Mouse (Mus musculus): ENCODE measurements around the gene Vangl1. TPM values are rescaled to one million over a fixed set of nuclear protein-coding genes. Genes with fewer than 3 reads are reported as not detected.

Vangl1 gene
- polyA plus RNA-seq, 1 experiment = 9.7 TPM

- H3K4me1 ChIP-seq (replicated peaks; ENCODE audit: control insufficient read depth, insufficient read depth, low read length) = no peaks in the 10 kb centered on the region
Observed at GRCm38 (mm10) chr3:102143536-102143935, 61.0 kb downstream of the Vangl1 start.

DNA sequence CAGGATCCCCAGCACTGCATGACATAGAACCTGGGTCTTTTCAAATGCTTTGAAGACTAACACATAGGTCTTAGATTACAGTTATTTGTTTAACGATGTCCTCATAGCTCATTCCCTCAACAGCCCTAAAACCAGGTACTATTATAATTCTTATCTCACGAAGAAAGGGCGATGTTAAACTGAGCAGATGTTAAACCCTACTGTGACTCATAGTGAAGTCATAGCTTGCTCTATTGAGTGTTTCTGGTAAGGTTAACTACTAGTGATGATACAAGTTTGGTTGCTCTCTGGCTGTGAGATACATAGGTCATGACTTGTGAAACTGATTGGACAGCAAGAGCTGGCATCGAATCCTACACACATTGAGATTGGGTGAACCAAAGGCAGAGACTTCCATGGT is 61.5 kb downstream of the Vangl1 start:
- TF ChIP-seq POLR2A (IDR thresholded peaks at IDR 0.05; ENCODE audit: control insufficient read depth, extremely low read depth, insufficient read depth, low read length, poor library complexity) (no peak), CTCF (IDR thresholded peaks at IDR 0.05; ENCODE audit: borderline replicate concordance, control insufficient read depth, extremely low read depth, insufficient read depth, low read length, poor library complexity) (no peak)
- Histone ChIP-seq H3K27ac (ENCODE audit: control insufficient read depth, insufficient read depth, low read length) (no peak overlapping the region), H3K27me3 (ENCODE audit: control insufficient read depth, insufficient read depth, low read length) (no peaks in the 10 kb centered on the region), H3K36me3 (ENCODE audit: control insufficient read depth, insufficient read depth, low read length) (no peaks in the 10 kb centered on the region), H3K4me3 (ENCODE audit: control insufficient read depth, insufficient read depth, low read length) (no peak overlapping the region), H3K4me1 (replicated peaks; ENCODE audit: control insufficient read depth, insufficient read depth, low read length) (no peaks in the 10 kb centered on the region; the same call in 1 of the 2 replicates)
- 97% methylated on average over 4 of the region's 4 CpGs for WGBS
- no peak for DNase-seq

More at GRCm38 (mm10) chr3:102143536-102143935, 61.0 kb downstream of the Vangl1 start:
- H3K36me3 ChIP-seq (ENCODE audit: control insufficient read depth, insufficient read depth, low read length) = no peaks in the 10 kb centered on the region
- no peak overlapping the region for H3K27ac ChIP-seq (ENCODE audit: control insufficient read depth, insufficient read depth, low read length)
- no peak for TF ChIP-seq POLR2A (IDR thresholded peaks at IDR 0.05; ENCODE audit: control insufficient read depth, extremely low read depth, insufficient read depth, low read length, poor library complexity)
- TF ChIP-seq CTCF (IDR thresholded peaks at IDR 0.05; ENCODE audit: borderline replicate concordance, control insufficient read depth, extremely low read depth, insufficient read depth, low read length, poor library complexity) = no peak
- WGBS = 92% methylated on average over 3 of the region's 3 CpGs
- H3K27me3 ChIP-seq (ENCODE audit: control insufficient read depth, insufficient read depth, low read length) = no peaks in the 10 kb centered on the region
- DNase-seq = no peak
- no peak overlapping the region for H3K4me3 ChIP-seq (ENCODE audit: control insufficient read depth, insufficient read depth, low read length)

DNA sequence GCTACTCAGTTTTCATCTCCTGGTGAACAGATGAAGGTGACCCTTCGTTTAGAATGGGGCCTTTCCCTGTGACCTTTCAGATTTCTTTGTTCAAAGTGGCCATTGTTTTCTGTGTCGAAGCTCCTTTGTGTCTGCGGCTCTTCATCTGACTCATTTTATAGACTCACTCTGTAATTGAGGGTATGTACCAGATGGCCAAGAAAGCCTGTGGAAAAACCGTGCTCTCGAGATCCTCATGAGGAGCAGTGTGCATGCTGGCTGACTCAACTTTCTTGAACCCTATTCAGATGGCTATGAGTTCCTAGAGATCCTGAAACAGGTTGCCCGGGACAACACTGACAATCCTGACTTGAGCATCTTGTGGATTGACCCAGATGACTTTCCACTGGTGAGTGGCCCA is 62.6 kb downstream of the Vangl1 start:
- 76% methylated on average over 6 of the region's 6 CpGs for WGBS
- TF ChIP-seq CTCF (IDR thresholded peaks at IDR 0.05; ENCODE audit: borderline replicate concordance, control insufficient read depth, extremely low read depth, insufficient read depth, low read length, poor library complexity) (no peak), POLR2A (IDR thresholded peaks at IDR 0.05; ENCODE audit: control insufficient read depth, extremely low read depth, insufficient read depth, low read length, poor library complexity) (no peak)
- no peaks in the 10 kb centered on the region; the same call in 1 of the 2 replicates for H3K4me1 ChIP-seq (replicated peaks; ENCODE audit: control insufficient read depth, insufficient read depth, low read length)
- no peak for DNase-seq
- H3K36me3 ChIP-seq (ENCODE audit: control insufficient read depth, insufficient read depth, low read length) = no peaks in the 10 kb centered on the region
- no peaks in the 10 kb centered on the region for H3K27me3 ChIP-seq (ENCODE audit: control insufficient read depth, insufficient read depth, low read length)
- H3K4me3 ChIP-seq (ENCODE audit: control insufficient read depth, insufficient read depth, low read length) = no peak overlapping the region
- no peak overlapping the region for H3K27ac ChIP-seq (ENCODE audit: control insufficient read depth, insufficient read depth, low read length)

- DNase-seq = no peak
- Histone ChIP-seq H3K36me3 (ENCODE audit: control insufficient read depth, insufficient read depth, low read length) (no peaks in the 10 kb centered on the region), H3K27ac (ENCODE audit: control insufficient read depth, insufficient read depth, low read length) (no peak overlapping the region), H3K4me1 (replicated peaks; ENCODE audit: control insufficient read depth, insufficient read depth, low read length) (no peaks in the 10 kb centered on the region; the same call in 1 of the 2 replicates), H3K4me3 (ENCODE audit: control insufficient read depth, insufficient read depth, low read length) (no peak overlapping the region), H3K27me3 (ENCODE audit: control insufficient read depth, insufficient read depth, low read length) (no peaks in the 10 kb centered on the region)
- WGBS = 91% methylated on average over 2 of the region's 2 CpGs
- no peak for TF ChIP-seq CTCF (IDR thresholded peaks at IDR 0.05; ENCODE audit: borderline replicate concordance, control insufficient read depth, extremely low read depth, insufficient read depth, low read length, poor library complexity)
- no peak for TF ChIP-seq POLR2A (IDR thresholded peaks at IDR 0.05; ENCODE audit: control insufficient read depth, extremely low read depth, insufficient read depth, low read length, poor library complexity)
Observed at GRCm38 (mm10) chr3:102141451-102141850, 63.0 kb downstream of the Vangl1 start.

GRCm38 (mm10) chr3:102140606-102141005 is 63.9 kb downstream of the Vangl1 start:
- H3K4me3 ChIP-seq (ENCODE audit: control insufficient read depth, insufficient read depth, low read length) = no peak overlapping the region
- H3K27ac ChIP-seq (ENCODE audit: control insufficient read depth, insufficient read depth, low read length) = no peak overlapping the region
- 94% methylated on average over 6 of the region's 6 CpGs for WGBS
- H3K4me1 ChIP-seq (replicated peaks; ENCODE audit: control insufficient read depth, insufficient read depth, low read length) = no peaks in the 10 kb centered on the region; the same call in 1 of the 2 replicates
- DNase-seq = no peak
- no peak for TF ChIP-seq POLR2A (IDR thresholded peaks at IDR 0.05; ENCODE audit: control insufficient read depth, extremely low read depth, insufficient read depth, low read length, poor library complexity)
- no peak for TF ChIP-seq CTCF (IDR thresholded peaks at IDR 0.05; ENCODE audit: borderline replicate concordance, control insufficient read depth, extremely low read depth, insufficient read depth, low read length, poor library complexity)
- no peaks in the 10 kb centered on the region for H3K27me3 ChIP-seq (ENCODE audit: control insufficient read depth, insufficient read depth, low read length)
- no peaks in the 10 kb centered on the region for H3K36me3 ChIP-seq (ENCODE audit: control insufficient read depth, insufficient read depth, low read length)

DNA sequence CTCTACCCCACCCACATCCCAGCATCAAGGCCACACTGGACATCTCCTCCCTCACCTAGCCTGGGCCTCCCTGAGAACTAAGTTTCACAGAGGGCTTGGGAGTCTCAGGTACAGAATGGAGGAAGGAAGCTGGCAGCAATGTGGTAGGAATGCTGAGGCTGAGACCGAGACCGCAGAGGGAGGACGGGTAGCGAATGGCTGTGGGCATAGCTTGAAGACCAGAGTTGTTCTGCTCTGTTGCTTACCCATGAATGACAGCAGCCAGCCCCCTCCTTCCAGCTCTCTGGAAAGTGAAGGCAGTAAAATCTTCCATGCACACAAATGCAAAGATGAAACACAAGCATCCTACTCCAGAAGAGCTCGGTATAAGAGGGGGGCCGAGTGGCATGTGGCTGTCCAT is 65.6 kb downstream of the Vangl1 start:
- H3K4me1 ChIP-seq (replicated peaks; ENCODE audit: control insufficient read depth, insufficient read depth, low read length) = no peaks in the 10 kb centered on the region; the same call in 1 of the 2 replicates
- DNase-seq = no peak
- no peaks in the 10 kb centered on the region for H3K27me3 ChIP-seq (ENCODE audit: control insufficient read depth, insufficient read depth, low read length)
- no peaks in the 10 kb centered on the region for H3K36me3 ChIP-seq (ENCODE audit: control insufficient read depth, insufficient read depth, low read length)
- TF ChIP-seq CTCF (IDR thresholded peaks at IDR 0.05; ENCODE audit: borderline replicate concordance, control insufficient read depth, extremely low read depth, insufficient read depth, low read length, poor library complexity) = no peak
- no peak for TF ChIP-seq POLR2A (IDR thresholded peaks at IDR 0.05; ENCODE audit: control insufficient read depth, extremely low read depth, insufficient read depth, low read length, poor library complexity)
- H3K4me3 ChIP-seq (ENCODE audit: control insufficient read depth, insufficient read depth, low read length) = no peak overlapping the region
- WGBS = 93% methylated on average over 6 of the region's 6 CpGs
- H3K27ac ChIP-seq (ENCODE audit: control insufficient read depth, insufficient read depth, low read length) = no peak overlapping the region

DNA sequence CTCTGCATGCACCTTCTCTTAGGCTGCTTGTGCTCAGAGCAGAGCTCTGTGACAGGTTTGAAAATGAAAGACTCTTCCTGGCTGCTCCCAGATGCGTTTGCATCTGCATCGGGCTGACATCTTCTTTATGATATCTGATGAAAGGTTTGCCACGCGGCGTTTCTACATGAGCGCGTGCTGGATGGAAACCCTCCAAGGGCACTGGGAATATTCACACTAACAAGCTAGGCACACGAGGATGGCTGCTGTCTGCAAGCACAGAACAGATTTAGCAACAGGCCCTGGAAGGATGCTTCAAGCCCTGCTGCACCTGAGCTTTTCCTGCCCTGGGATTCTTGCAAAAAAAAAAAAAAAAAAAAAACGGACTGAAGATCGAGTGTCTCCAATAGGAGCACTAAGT is 67.3 kb downstream of the Vangl1 start:
- H3K27ac ChIP-seq (ENCODE audit: control insufficient read depth, insufficient read depth, low read length) = no peak overlapping the region
- H3K4me1 ChIP-seq (replicated peaks; ENCODE audit: control insufficient read depth, insufficient read depth, low read length) = no peaks in the 10 kb centered on the region; the same call in 1 of the 2 replicates
- no peaks in the 10 kb centered on the region for H3K27me3 ChIP-seq (ENCODE audit: control insufficient read depth, insufficient read depth, low read length)
- TF ChIP-seq POLR2A (IDR thresholded peaks at IDR 0.05; ENCODE audit: control insufficient read depth, extremely low read depth, insufficient read depth, low read length, poor library complexity) (no peak), CTCF (IDR thresholded peaks at IDR 0.05; ENCODE audit: borderline replicate concordance, control insufficient read depth, extremely low read depth, insufficient read depth, low read length, poor library complexity) (no peak)
- H3K36me3 ChIP-seq (ENCODE audit: control insufficient read depth, insufficient read depth, low read length) = no peaks in the 10 kb centered on the region
- 87% methylated on average over 10 of the region's 10 CpGs for WGBS
- no peak overlapping the region for H3K4me3 ChIP-seq (ENCODE audit: control insufficient read depth, insufficient read depth, low read length)
- no peak for DNase-seq
